Mouse (Mus musculus) kidney, adult 2 months (tissue): ENCODE measurements around the gene U2af2. TPM values are rescaled to one million over a fixed set of nuclear protein-coding genes. Genes with fewer than 3 reads are reported as not detected.

Experiments
- DNase-seq: peaks from one replicate; pipeline ENCODE4 v3.0.0; 2021
- H3K27ac ChIP-seq: fragments of 200-500 bp; 2 replicates; pipeline ENCODE4 v1.5.1; 2012; ENCODE audit warnings: low read depth, low read length, control low read depth, inconsistent platforms; ENCODE audit not compliant: insufficient read depth
- H3K27me3 ChIP-seq: fragments of 200-500 bp; replicated peaks from 2 replicates; pipeline ENCODE4 v1.6.1; 2012; ENCODE audit warnings: mild to moderate bottlenecking, moderate library complexity, low read length, inconsistent platforms; ENCODE audit not compliant: control insufficient read depth, insufficient read depth
- H3K36me3 ChIP-seq: fragments of 200-500 bp; 2 replicates; pipeline ENCODE4 v1.6.1; 2012; ENCODE audit warnings: mild to moderate bottlenecking, moderate library complexity, low read length, inconsistent platforms; ENCODE audit not compliant: control insufficient read depth, insufficient read depth
- H3K4me1 ChIP-seq: fragments of 200-500 bp; 2 replicates; pipeline ENCODE4 v1.6.1; 2011; ENCODE audit warnings: low read length; ENCODE audit not compliant: control insufficient read depth, insufficient read depth
- H3K4me3 ChIP-seq: fragments of 200-500 bp; 2 replicates; pipeline ENCODE4 v1.5.1; 2011; ENCODE audit warnings: mild to moderate bottlenecking, low read depth, low read length, control low read depth; ENCODE audit not compliant: insufficient read depth
- CTCF ChIP-seq: fragments of 200-500 bp; conservative IDR thresholded peaks from 2 replicates; pipeline ENCODE4 v1.5.1; 2011; ENCODE audit warnings: low read depth, mild to moderate bottlenecking, control low read depth, low read length, moderate library complexity, mixed read lengths; ENCODE audit not compliant: insufficient read depth, insufficient read length
- POLR2A ChIP-seq: fragments of 200-500 bp; IDR thresholded peaks from one replicate; pipeline ENCODE4 v1.6.1; 2011; ENCODE audit warnings: low read depth, low read length, control low read depth
- WGBS: fragments of 180-500 bp; shearing (Covaris S2); methylation state at CpG from one replicate; pipeline ENCODE4 v1.1.7; 2018; 5-methylcytosine and 5-hydroxymethylcytosine counted together
- polyA plus RNA-seq: library from polyadenylated mRNA; depleted of rRNA; stranded (reverse); fragments of >200 nt; gene quantifications from 2 replicates; pipeline ENCODE4 v1.2.3, GENCODE M21; 2012

Gene U2af2
- polyA plus RNA-seq, 1 experiment, result 153 TPM

DNA sequence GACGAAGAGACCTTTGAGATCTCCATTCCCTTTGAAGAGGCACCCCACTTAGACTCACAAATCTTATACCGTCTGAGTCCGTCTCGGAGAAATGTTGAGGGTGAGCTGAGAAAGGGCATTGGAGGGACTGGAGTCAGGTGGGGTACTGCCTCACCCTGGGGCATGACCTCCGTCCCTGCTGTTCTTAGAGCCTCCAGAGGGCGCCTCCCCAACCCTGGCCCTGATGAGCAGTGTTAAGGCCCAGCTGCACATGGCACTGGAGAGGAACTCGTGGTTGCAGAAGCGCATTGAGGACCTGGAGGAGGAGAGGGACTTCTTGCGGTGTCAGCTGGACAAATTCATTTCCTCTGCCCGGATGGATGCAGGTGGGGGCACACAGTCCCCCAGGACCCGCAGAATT lies 4.1 kb upstream of the U2af2 start:
- no peak overlapping the region for H3K27ac ChIP-seq
- no peak overlapping the region for H3K4me3 ChIP-seq

DNA sequence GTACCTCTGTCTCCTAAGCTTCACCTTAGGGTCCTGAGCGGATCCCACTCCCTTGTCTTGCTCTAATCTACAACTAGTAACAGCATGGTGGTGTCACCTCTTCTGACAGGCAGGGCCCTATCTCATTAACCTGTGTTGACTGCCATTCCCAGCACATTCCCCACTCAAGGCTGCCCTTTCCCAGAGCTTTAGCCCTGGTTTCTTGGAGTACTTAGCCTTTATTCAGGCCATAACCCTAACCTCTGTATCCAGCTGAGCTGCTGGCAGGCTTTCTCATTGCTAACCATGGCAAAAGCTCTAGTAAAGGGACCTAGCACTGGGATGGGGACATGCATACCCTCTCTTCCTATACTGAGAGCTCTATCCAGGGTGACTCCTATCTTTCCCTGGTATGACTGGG lies 3.3 kb upstream of the U2af2 start:
- no peak for DNase-seq
- Histone ChIP-seq H3K36me3 (no peaks in the 10 kb centered on the region), H3K27me3 (no peaks in the 10 kb centered on the region; the same call in 1 of the 2 replicates), H3K27ac (no peak overlapping the region), H3K4me1 (peaks cover under 1% of the 10 kb centered on the region; the same call in 1 of the 2 replicates), H3K4me3 (no peak overlapping the region)
- TF ChIP-seq POLR2A (no peak), CTCF (no peak)
- 100% methylated on average over 1 of the region's 1 CpGs for whole genome bisulfite sequencing

More for the DNA sequence above, 4.1 kb upstream of the U2af2 start:
- TF ChIP-seq CTCF (0 out of 2 replicates have a peak, but pooled peaks have one; percentile 21), POLR2A (no peak)
- no peak for DNase-seq
- Histone ChIP-seq H3K36me3 (no peaks in the 10 kb centered on the region), H3K4me1 (peaks cover 3% of the 10 kb centered on the region; the same call in 1 of the 2 replicates), H3K27me3 (peaks cover 1% of the 10 kb centered on the region; the same call in 1 of the 2 replicates)
- 47% methylated on average over 11 of the region's 11 CpGs for WGBS

DNA sequence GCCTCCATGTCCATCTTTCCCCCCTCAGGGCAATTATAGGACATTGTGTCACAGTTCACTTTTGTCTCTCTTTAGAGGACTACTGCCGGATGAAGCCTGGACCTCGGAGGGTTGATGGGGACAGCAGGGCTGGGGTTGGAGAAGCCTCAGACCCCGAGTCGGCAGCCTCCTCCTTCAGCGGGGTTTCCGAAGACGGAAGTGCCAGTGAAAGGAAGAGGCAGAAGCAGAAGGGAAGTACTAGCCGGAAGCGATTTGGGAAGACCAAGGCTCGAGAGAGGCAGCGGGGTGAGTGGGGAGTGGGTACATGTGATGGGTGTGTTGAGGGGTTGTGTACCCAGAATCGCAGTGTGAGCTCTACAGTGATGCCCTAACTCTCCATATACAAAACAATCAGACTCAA lies 2.5 kb upstream of the U2af2 start:
- Histone ChIP-seq H3K4me3 (no peak overlapping the region), H3K4me1 (peaks cover 3% of the 10 kb centered on the region; the same call in 1 of the 2 replicates), H3K36me3 (no peaks in the 10 kb centered on the region), H3K27me3 (no peaks in the 10 kb centered on the region), H3K27ac (no peak overlapping the region)
- WGBS, result 90% methylated on average over 12 of the region's 12 CpGs
- no peak for TF ChIP-seq POLR2A
- DNase-seq, result no peak

DNA sequence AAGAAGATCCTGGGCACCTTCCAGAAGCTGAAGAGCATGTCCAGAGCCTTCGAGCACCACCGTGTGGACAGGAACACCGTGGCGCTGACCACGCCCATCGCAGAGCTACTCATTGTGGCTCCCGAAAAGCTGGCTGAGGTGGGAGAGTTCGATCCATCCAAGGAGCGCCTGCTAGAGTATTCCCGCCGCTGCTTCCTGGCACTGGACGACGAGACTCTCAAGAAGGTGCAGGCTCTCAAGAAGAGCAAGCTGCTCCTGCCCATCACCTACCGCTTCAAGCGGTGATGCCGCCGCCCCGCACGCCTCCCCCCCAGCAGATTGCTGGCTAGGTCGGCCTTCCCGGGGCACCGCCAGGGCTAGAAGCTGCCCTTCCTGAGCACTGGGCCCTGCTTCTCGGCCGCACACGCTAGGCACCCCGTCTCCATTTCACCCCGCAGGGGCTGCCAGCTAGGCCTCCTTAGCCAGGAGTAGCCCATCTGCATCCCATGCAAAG lies 1.7 kb upstream of the U2af2 start:
- WGBS, result 2% methylated on average over 27 of the region's 27 CpGs
- peak; percentile 90 for DNase-seq

DNA sequence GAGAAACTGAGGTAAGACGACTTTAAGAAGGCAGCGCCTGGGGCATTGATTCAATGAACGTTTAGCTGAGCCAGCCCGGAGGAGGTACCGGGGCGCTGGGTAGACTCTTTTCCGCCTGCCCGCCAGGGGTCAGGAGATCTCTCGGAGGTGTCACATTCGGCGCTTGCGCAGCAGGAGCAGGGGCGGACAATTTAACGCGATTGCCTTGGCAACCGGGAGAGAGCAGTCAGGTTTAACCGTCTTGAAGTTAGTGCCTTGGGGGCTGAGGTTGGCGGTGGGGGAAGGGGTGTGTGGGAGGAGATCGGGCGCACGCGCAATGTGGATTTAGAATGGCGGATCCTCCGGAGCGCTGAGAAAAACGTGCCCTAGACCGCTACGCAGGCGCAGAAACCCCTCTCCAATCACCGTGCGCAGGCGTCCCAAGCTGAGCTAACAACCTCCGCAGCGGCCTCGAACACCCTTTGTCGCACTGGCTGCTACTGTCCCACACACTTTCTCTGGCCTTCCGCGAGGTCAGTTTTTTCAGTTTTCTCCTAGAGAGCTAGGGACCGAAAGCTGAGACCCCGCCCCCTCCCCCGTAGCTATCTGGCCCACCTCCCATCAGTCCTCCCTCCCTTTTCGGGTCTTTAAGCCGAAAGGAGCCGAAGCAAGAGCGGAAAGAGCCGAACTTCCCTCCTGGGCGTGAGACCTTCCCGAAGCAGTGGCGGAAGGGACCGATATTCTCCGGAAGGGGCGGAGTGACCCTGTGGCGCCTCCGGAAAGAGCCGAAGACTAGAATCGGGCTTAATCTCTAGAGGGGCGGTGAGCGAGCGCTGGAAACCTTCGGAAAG lies 784 bp upstream of the U2af2 start:
- H3K4me1 ChIP-seq, result peaks cover 3% of the 10 kb centered on the region; the same call in 1 of the 2 replicates
- H3K27ac ChIP-seq, result peak overlapping the region; percentile 99
- no peaks in the 10 kb centered on the region for H3K36me3 ChIP-seq
- no peaks in the 10 kb centered on the region for H3K27me3 ChIP-seq
- peak; percentile 30 for TF ChIP-seq POLR2A
- peak; percentile 60 for TF ChIP-seq CTCF
- peak overlapping the region; percentile 85 for H3K4me3 ChIP-seq
- under 1% methylated on average over 60 of the region's 60 CpGs for WGBS
- peak; percentile 99 for DNase-seq

More for the DNA sequence above, 1.7 kb upstream of the U2af2 start:
- H3K27me3 ChIP-seq, result no peaks in the 10 kb centered on the region
- TF ChIP-seq CTCF (peak; percentile 89), POLR2A (no peak)
- peak overlapping the region; percentile 85 for H3K4me3 ChIP-seq
- H3K36me3 ChIP-seq, result no peaks in the 10 kb centered on the region
- peaks cover 3% of the 10 kb centered on the region; the same call in 1 of the 2 replicates for H3K4me1 ChIP-seq
- peak overlapping the region; percentile 98 for H3K27ac ChIP-seq

DNA sequence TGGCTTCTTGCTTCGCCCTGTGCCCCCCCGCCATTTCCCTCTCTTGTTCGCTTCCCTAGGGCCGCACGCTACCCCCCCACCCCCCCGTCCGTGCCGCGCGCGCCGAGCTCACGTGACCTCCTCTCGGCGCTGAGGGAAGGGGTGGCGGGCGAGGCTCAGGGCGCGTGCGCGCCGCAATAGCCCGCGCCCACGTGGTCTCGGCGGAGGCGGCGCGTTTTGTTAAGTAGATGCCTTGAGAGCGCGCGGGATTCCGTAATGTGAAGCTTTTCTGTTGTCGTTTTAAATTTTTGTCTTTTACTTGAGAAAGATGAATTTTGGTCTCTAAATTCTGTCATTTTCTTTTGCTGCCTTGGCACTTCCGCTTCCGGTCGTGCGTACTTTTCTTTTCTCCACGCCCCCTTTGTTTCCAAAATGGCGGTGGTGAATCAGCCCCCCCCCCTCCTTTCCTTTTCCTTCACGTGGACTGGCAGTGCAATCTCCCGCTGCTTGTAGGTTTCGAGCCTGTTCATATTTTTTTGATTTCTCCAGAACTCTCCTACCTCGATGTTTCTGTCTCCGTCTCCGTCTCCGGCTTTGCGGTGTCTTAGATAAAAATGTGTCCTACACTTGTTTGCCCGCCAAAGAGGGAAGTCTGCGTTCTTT lies 538 bp downstream of the U2af2 start:
- Histone ChIP-seq H3K36me3 (no peaks in the 10 kb centered on the region; the same call in 1 of the 2 replicates), H3K27ac (peak overlapping the region; percentile 87), H3K4me1 (peaks cover 3% of the 10 kb centered on the region; the same call in 1 of the 2 replicates), H3K4me3 (peak overlapping the region; percentile 87), H3K27me3 (no peaks in the 10 kb centered on the region)
- TF ChIP-seq CTCF (no peak), POLR2A (no peak)
- DNase-seq, result peak; percentile 82
- WGBS, result under 1% methylated on average over 51 of the region's 51 CpGs

DNA sequence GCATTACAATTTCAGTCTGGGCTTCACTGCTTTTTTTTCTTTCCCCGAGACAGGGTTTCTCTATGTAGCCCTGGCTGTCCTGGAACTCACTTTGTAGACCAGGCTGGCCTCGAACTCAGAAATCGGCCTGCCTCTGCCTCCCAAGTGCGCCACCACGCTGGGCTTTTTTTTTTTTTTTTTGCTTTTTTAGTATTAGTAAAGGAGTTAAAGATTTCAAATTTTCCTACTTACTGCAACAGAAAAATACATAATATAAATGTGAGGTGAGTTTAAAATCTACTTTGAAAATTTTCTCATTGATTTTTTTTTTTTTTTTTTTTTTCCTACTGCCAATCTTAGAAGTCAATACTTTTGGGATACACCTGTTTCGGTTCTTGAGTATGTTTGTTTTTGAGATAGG lies 2.9 kb downstream of the U2af2 start:
- Histone ChIP-seq H3K36me3 (peaks cover 7% of the 10 kb centered on the region), H3K4me3 (no peak overlapping the region), H3K27me3 (no peaks in the 10 kb centered on the region), H3K4me1 (peaks cover 3% of the 10 kb centered on the region; the same call in 1 of the 2 replicates), H3K27ac (no peak overlapping the region)
- TF ChIP-seq POLR2A, result no peak
- no peak for TF ChIP-seq CTCF
- DNase-seq, result no peak
- 83% methylated on average over 6 of the region's 6 CpGs for WGBS
